Comparison of ENCODE assay signal across 34 mouse cellular contexts in the genomic region with DNA sequence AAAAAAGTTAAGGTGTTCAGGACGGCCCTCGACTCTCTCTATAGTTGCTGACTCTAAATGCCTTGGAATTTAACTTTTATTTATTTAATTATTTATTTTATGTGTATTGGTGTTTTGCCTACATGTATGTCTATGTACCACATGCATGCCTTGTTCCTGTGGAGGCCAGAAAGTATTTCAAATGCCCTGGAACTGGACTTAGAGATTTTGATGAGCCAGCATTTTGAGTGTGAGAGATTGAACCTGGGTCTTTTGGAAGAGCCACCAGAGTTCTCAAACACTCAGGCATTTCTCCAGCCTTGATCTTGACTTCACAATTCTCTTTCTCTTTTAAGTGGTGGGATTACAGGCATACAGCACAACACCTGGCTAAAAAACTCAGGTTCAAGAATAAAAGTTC.
"Had no signal": no experiment of that assay in that cellular context is flagged by ENCODE, and none has a peak within 500 bp of the region (broad histone marks: within the 10 kb centered on the region; RNA-seq: fewer than 3 reads in every experiment).

No protein-coding gene starts in this region.

- H3K4me2 ChIP-seq: heart, embryonic 11.5 days; heart, embryonic 12.5 days; heart, embryonic 13.5 days; heart, embryonic 15.5 days; hindbrain, embryonic 12.5 days; hindbrain, embryonic 13.5 days; hindbrain, embryonic 14.5 days; hindbrain, embryonic 15.5 days; kidney, embryonic 15.5 days had no signal

- DNase-seq: heart, postnatal 10 days; heart, postnatal 14 days; heart, postnatal 36 days; heart, postnatal 4 days; kidney, adult 11 months; kidney, adult 18-20 months; kidney, adult 2 months; kidney, adult 8-10 months; kidney, adult 9 months; kidney, postnatal 10 days; kidney, postnatal 14 days; kidney, postnatal 25 days; kidney, postnatal 36 days; kidney, postnatal 4 days; layer of hippocampus, adult 9-11 months; layer of hippocampus, postnatal 36 days had no signal

- ATAC-seq: hindbrain, embryonic 16.5 days; hindbrain, postnatal 0 days; inflammation-experienced regulatory T-cells, adult 6 months; intestine, embryonic 16.5 days; intestine, postnatal 0 days had no signal

- H3K9me3 ChIP-seq: heart, embryonic 10.5 days; heart, embryonic 12.5 days; heart, embryonic 13.5 days; heart, embryonic 15.5 days; hindbrain, embryonic 10.5 days; hindbrain, embryonic 12.5 days; hindbrain, embryonic 13.5 days; hindbrain, embryonic 15.5 days; kidney, embryonic 15.5 days had no signal

- H3K4me3 ChIP-seq: heart, embryonic 10.5 days; heart, embryonic 12.5 days; heart, embryonic 13.5 days; heart, embryonic 15.5 days; hindbrain, embryonic 10.5 days; hindbrain, embryonic 12.5 days; hindbrain, embryonic 13.5 days; hindbrain, embryonic 15.5 days; kidney, embryonic 15.5 days; layer of hippocampus, adult 2 months had no signal

- H3K9ac ChIP-seq: heart, embryonic 12.5 days; heart, embryonic 13.5 days; heart, embryonic 15.5 days; hindbrain, embryonic 12.5 days; hindbrain, embryonic 13.5 days; hindbrain, embryonic 14.5 days; hindbrain, embryonic 15.5 days; kidney, embryonic 15.5 days had no signal

- H3K4me1 ChIP-seq: heart, embryonic 12.5 days; heart, embryonic 13.5 days; heart, embryonic 15.5 days; hindbrain, embryonic 10.5 days; hindbrain, embryonic 12.5 days; hindbrain, embryonic 13.5 days; hindbrain, embryonic 15.5 days; kidney, embryonic 15.5 days had no signal

- H3K27ac ChIP-seq: heart, embryonic 10.5 days; heart, embryonic 13.5 days; heart, embryonic 15.5 days; hindbrain, embryonic 10.5 days; hindbrain, embryonic 12.5 days; hindbrain, embryonic 13.5 days; hindbrain, embryonic 14.5 days; hindbrain, embryonic 15.5 days; hindbrain, postnatal 0 days; kidney, embryonic 15.5 days; kidney, postnatal 0 days; layer of hippocampus, adult 2 months had no signal

- H3K27me3 ChIP-seq: heart, embryonic 12.5 days; heart, embryonic 13.5 days; heart, embryonic 15.5 days; hindbrain, embryonic 12.5 days; hindbrain, embryonic 13.5 days; hindbrain, embryonic 15.5 days; kidney, embryonic 15.5 days had no signal
